Mouse (Mus musculus) cortical plate, adult 2 months (tissue): ENCODE data around the gene Zgpat.

Experiments used
- CTCF ChIP-seq: fragments of 200-500 bp; IDR thresholded peaks from 2 replicates; pipeline ENCODE4 v1.5.1; 2011; ENCODE audit warnings: mild to moderate bottlenecking, control low read depth, low read length; ENCODE audit not compliant: insufficient read depth; ENCODE audit errors: extremely low read depth
- POLR2A ChIP-seq: fragments of 200-500 bp; IDR thresholded peaks from 2 replicates; pipeline ENCODE4 v1.6.1; 2011; ENCODE audit warnings: mild to moderate bottlenecking, low read length, control low read depth; ENCODE audit not compliant: insufficient read depth; ENCODE audit errors: extremely low read depth

DNA sequence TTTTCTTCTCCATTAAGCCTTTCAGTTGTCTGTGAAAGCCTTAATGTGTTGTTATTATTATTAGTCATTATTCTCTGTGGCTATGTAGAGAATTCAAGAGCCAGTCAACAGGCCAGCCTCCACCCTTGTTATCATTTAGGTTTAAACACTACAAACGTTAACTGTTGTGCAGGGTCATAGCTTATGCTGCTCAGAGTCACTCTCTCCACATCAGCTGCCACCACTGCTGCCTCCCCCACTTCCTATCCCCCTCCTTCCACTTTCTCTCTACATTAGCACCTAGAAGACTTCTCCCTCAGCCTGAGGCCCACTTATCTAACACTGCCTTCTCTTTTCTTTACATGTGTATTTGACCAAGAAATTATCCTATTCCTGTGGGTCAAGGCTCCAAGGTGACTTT, 36.8 kb downstream of the Zgpat start:
- TF ChIP-seq POLR2A (no peak), CTCF (no peak)
